Mouse (Mus musculus) midbrain, postnatal 0 days (tissue): ENCODE data around the gene Phactr3. TPM values are rescaled to one million over a fixed set of nuclear protein-coding genes. Genes with fewer than 3 reads are reported as not detected.

Experiments
- ATAC-seq: fragments of 200-750 bp; cut with Nextera tagmentation; 2 replicates; pipeline ENCODE4 v1.8.0; 2017; ENCODE audit warnings: moderate number of reproducible peaks, mild to moderate bottlenecking, moderate TSS enrichment, moderate library complexity; ENCODE audit not compliant: low FRiP score
- DNase-seq: peaks from one replicate; pipeline ENCODE4 v3.0.0-alpha.2; 2015; ENCODE audit warnings: low spot score
- H3K27ac ChIP-seq: fragments of 300-500 bp; sonication (generic); 2 replicates; pipeline ENCODE4 v1.5.1; 2014; ENCODE audit warnings: low read depth, mild to moderate bottlenecking, low read length, mixed read lengths
- H3K27me3 ChIP-seq: fragments of 300-500 bp; sonication (generic); 2 replicates; pipeline ENCODE4 v1.6.1; 2014; ENCODE audit warnings: low read length, control low read depth, mixed read lengths; ENCODE audit not compliant: insufficient read depth
- H3K36me3 ChIP-seq: fragments of 300-500 bp; sonication (generic); 2 replicates; pipeline ENCODE4 v1.6.1; 2014; ENCODE audit warnings: low read length, control low read depth, mixed read lengths; ENCODE audit not compliant: insufficient read depth
- H3K4me1 ChIP-seq: fragments of 300-500 bp; sonication (generic); 2 replicates; pipeline ENCODE4 v1.6.1; 2014; ENCODE audit warnings: mild to moderate bottlenecking, control low read depth, antibody characterized with exemption, low read length, mixed read lengths; ENCODE audit not compliant: insufficient read depth
- H3K4me2 ChIP-seq: fragments of 300-500 bp; sonication (generic); 2 replicates; pipeline ENCODE4 v1.6.1; 2014; ENCODE audit warnings: low read depth, mild to moderate bottlenecking, low read length, mixed read lengths; ENCODE audit not compliant: poor library complexity, severe bottlenecking
- H3K4me3 ChIP-seq: fragments of 300-500 bp; sonication (generic); 2 replicates; pipeline ENCODE4 v1.5.1; 2014; ENCODE audit warnings: low read depth, mild to moderate bottlenecking, low read length, moderate library complexity
- H3K9ac ChIP-seq: fragments of 300-500 bp; sonication (generic); replicated peaks from 2 replicates; pipeline ENCODE4 v1.6.1; 2014; ENCODE audit warnings: mild to moderate bottlenecking, low read length, moderate library complexity, mixed read lengths; ENCODE audit not compliant: poor library complexity, severe bottlenecking
- H3K9me3 ChIP-seq: fragments of 300-500 bp; sonication (generic); 2 replicates; pipeline ENCODE4 v1.6.1; 2016; ENCODE audit warnings: low read length, control low read depth
- CTCF ChIP-seq: IDR thresholded peaks from 2 replicates; pipeline ENCODE4 v1.5.1; 2016; ENCODE audit warnings: antibody characterized with exemption, mild to moderate bottlenecking
- WGBS: fragments of 180-500 bp; shearing (Covaris S2); extraction: QIAGEN DNeasy Blood & Tissue Kit; methylation state at CpG from one replicate; pipeline ENCODE4 v1.1.7; 2014; 5-methylcytosine and 5-hydroxymethylcytosine counted together
- polyA plus RNA-seq: library from polyadenylated mRNA; unstranded; fragments of >200 nt; fragmentation: Nextera tagmentation; extraction: Ambion mirVana; gene quantifications from 2 replicates; pipeline ENCODE4 v1.2.1, GENCODE M21; 2015
- total RNA-seq: library from RNA; depleted of rRNA; stranded (reverse); fragments of >200 nt; gene quantifications from 2 replicates; pipeline ENCODE4 v1.2.3, GENCODE M21; 2014

The Phactr3 gene
- total and polyA plus RNA-seq, 2 experiments from 2014 or later: 94.2 to 105 TPM

DNA sequence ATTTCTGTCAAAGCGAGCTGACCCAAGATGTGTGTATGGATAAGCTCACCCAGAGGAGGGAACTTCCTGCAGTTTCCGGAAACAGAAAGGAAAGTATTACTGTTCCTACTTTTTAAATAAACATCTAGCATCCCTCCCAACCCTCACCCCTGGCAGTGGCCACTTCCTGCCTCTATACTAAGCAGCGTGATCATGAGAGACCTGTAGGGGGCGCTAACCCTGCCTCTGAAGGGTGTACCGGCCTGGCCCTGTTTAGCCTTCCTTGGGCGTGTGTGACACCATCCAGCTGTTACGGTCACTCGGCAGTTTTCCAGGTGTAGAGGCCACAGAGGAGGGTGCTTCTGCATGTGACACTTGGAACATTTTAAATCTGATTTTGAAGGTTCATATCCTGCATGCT is 128.5 kb downstream of the Phactr3 start:
- Histone ChIP-seq H3K4me2 (no peak overlapping the region), H3K4me1 (no peaks in the 10 kb centered on the region), H3K4me3 (no peak overlapping the region), H3K27ac (no peak overlapping the region), H3K9ac (no peak overlapping the region), H3K27me3 (no peaks in the 10 kb centered on the region), H3K9me3 (no peaks in the 10 kb centered on the region), H3K36me3 (no peaks in the 10 kb centered on the region)
- ATAC-seq: no peak
- WGBS: 79% methylated on average over 8 of the region's 8 CpGs
- no peak for DNase-seq
- peak; percentile 45 for TF ChIP-seq CTCF

GRCm38 (mm10) chr2:178257117-178257825 is 138.5 kb downstream of the Phactr3 start:
- Histone ChIP-seq H3K27ac (no peak overlapping the region), H3K9me3 (no peaks in the 10 kb centered on the region), H3K4me3 (no peak overlapping the region), H3K4me1 (no peaks in the 10 kb centered on the region), H3K9ac (no peak overlapping the region), H3K36me3 (0 out of 2 replicates have a peak, but pooled peaks cover 17% of the 10 kb centered on the region), H3K4me2 (no peak overlapping the region), H3K27me3 (no peaks in the 10 kb centered on the region)
- 0% methylated on average over 3 of the region's 3 CpGs for WGBS
- DNase-seq: peak; percentile 53
- ATAC-seq: no peak
- no peak for TF ChIP-seq CTCF

DNA sequence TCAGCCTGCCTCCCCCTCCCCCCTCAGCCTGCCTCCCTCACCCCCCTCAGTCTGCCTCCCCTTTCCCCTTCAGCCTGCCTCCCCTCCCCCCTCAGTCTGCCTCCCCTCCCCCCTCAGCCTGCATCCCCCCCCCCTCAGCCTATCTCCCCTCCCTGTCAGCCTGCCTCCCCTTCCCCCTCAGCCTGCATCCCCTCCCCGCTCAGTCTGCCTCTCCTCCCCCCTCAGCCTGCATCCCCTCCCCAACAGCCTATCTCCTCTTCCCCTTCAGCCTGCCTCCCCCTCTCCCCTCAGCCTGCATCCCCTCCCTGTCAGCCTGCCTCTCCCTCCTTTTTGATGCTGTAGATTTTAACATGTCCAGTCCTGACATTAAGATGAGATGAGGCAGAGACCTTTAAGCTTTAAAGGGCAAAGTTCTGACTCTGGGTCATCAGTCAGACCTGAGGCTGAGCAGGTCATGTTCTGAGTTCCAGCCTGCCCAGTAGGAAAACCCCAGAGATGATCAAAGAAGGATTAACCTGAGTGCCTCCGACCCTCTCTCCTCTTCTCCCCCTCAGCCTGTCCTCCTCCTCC is 139.3 kb downstream of the Phactr3 start:
- DNase-seq (no peak), ATAC-seq (no peak)
- no peak for TF ChIP-seq CTCF
- Histone ChIP-seq H3K4me2 (no peak overlapping the region), H3K27me3 (no peaks in the 10 kb centered on the region), H3K9me3 (no peaks in the 10 kb centered on the region), H3K4me1 (no peaks in the 10 kb centered on the region), H3K4me3 (no peak overlapping the region), H3K27ac (no peak overlapping the region), H3K36me3 (0 out of 2 replicates have a peak, but pooled peaks cover 17% of the 10 kb centered on the region), H3K9ac (no peak overlapping the region)
- WGBS: 10% methylated on average over 2 of the region's 2 CpGs

DNA sequence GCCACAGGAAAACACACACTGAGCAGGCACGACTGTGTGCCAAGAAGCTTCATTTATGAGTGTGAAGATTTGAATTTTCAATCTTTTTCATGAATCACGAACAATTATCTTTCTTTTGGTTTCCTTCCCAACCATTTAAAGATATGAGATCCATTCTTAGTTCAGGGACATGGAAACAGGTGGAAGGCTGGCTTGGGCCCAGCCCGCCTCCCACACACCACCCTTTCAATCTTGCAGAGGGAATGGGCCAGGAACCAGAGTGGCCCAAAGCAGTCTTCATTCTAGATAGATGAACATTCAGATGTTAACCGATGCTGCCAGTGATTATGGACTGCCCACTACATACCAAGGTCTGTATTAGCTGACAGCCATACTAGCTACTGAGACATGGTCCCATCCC is 144.3 kb downstream of the Phactr3 start:
- Histone ChIP-seq H3K27me3 (no peaks in the 10 kb centered on the region), H3K4me3 (no peak overlapping the region), H3K4me1 (no peaks in the 10 kb centered on the region; the same call in 1 of the 2 replicates), H3K9me3 (no peaks in the 10 kb centered on the region), H3K36me3 (peaks cover 18% of the 10 kb centered on the region; the same call in 1 of the 2 replicates), H3K4me2 (no peak overlapping the region), H3K27ac (no peak overlapping the region), H3K9ac (no peak overlapping the region)
- ATAC-seq (no peak), DNase-seq (no peak)
- WGBS: 88% methylated on average over 4 of the region's 4 CpGs
- TF ChIP-seq CTCF: no peak

DNA sequence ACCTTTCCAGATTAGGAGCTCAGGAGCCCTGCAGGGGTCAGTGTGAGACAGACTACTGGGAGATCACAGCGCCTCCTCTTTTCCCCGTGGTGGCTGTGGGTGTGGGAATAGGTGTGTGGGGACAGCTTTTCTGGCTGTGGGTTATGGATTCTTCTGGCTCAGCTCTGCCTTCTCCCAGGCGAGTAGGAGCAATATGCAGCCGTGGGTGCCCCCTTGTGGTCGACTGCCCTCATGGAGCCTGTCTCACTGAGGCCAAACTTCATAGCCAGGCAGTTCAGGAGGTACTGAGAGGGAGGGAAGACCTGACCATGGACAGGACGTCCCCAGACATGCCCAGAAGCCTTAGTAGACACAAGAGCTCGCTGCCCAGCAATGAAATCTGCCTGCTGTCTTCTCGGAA is 145.6 kb downstream of the Phactr3 start:
- no peaks in the 10 kb centered on the region; the same call in 1 of the 2 replicates for H3K4me1 ChIP-seq
- peak; percentile 91 for TF ChIP-seq CTCF
- H3K27me3 ChIP-seq: no peaks in the 10 kb centered on the region
- no peak overlapping the region for H3K4me2 ChIP-seq
- 9% methylated on average over 8 of the region's 8 CpGs for WGBS
- no peak overlapping the region for H3K27ac ChIP-seq
- DNase-seq (peak; percentile 89), ATAC-seq (peak; percentile 77)
- H3K4me3 ChIP-seq: no peak overlapping the region
- no peak overlapping the region for H3K9ac ChIP-seq
- H3K9me3 ChIP-seq: no peaks in the 10 kb centered on the region
- H3K36me3 ChIP-seq: peaks cover 12% of the 10 kb centered on the region

DNA sequence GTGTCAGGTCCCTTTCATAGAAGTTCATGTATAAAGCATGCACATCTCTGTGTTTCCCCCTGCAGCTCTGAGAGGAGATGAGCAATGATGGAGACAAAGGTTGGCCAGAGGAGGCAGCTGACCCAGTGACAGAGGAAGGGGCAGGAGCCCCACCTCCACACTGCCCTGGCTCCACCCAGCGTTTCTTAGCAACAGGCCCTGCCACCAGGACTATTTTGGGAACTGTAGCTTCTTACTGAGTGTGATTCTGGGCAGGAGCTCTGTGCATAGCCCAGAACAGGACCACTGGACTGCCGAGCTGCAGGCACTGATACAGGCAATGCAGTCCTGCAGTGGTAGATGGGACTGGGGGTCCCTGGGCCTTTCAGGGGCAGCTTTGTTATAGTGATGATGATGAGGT is 146.7 kb downstream of the Phactr3 start:
- Histone ChIP-seq H3K36me3 (peaks cover 16% of the 10 kb centered on the region), H3K4me2 (no peak overlapping the region), H3K27ac (peak overlapping the region; percentile 33), H3K4me3 (no peak overlapping the region), H3K4me1 (no peaks in the 10 kb centered on the region; the same call in 1 of the 2 replicates), H3K9me3 (no peaks in the 10 kb centered on the region), H3K9ac (no peak overlapping the region), H3K27me3 (no peaks in the 10 kb centered on the region)
- peak; percentile 26 for TF ChIP-seq CTCF
- DNase-seq (peak; percentile 53), ATAC-seq (peak; percentile 50)
- 13% methylated on average over 2 of the region's 2 CpGs for WGBS
